Mouse (Mus musculus) liver, embryonic 16.5 days (tissue): ENCODE results near the gene Igf2bp3. TPM values are rescaled to one million over a fixed set of nuclear protein-coding genes. Genes with fewer than 3 reads are reported as not detected.

Source experiments
- ATAC-seq: fragments of 200-750 bp; cut with Nextera tagmentation; 2 replicates; pipeline ENCODE4 v1.8.0; 2017; ENCODE audit warnings: low read depth, mild to moderate bottlenecking, moderate number of reproducible peaks, moderate library complexity
- H3K27ac ChIP-seq: fragments of 300-500 bp; sonication (generic); 2 replicates; pipeline ENCODE4 v1.5.1; 2014; ENCODE audit warnings: mild to moderate bottlenecking, low read length
- H3K27me3 ChIP-seq: fragments of 300-500 bp; sonication (generic); 2 replicates; pipeline ENCODE4 v1.6.1; 2014; ENCODE audit warnings: low read depth, low read length, mixed read lengths; ENCODE audit not compliant: control insufficient read depth, insufficient read depth
- H3K36me3 ChIP-seq: fragments of 300-500 bp; sonication (generic); 2 replicates; pipeline ENCODE4 v1.6.1; 2014; ENCODE audit warnings: mild to moderate bottlenecking; ENCODE audit not compliant: control insufficient read depth, insufficient read depth
- H3K4me1 ChIP-seq: fragments of 300-500 bp; sonication (generic); 2 replicates; pipeline ENCODE4 v1.6.1; 2014; ENCODE audit warnings: low read depth, low read length, mixed read lengths; ENCODE audit not compliant: control insufficient read depth
- H3K4me2 ChIP-seq: fragments of 300-500 bp; sonication (generic); 2 replicates; pipeline ENCODE4 v1.6.1; 2014; ENCODE audit warnings: low read depth, low read length, mixed read lengths
- H3K4me3 ChIP-seq: fragments of 300-500 bp; sonication (generic); 2 replicates; pipeline ENCODE4 v1.5.1; 2014; ENCODE audit warnings: low read depth, mild to moderate bottlenecking, low read length
- H3K9ac ChIP-seq: fragments of 300-500 bp; sonication (generic); 2 replicates; pipeline ENCODE4 v1.6.1; 2014; ENCODE audit warnings: low read depth, low read length
- H3K9me3 ChIP-seq: fragments of 300-500 bp; sonication (generic); replicated peaks from 2 replicates; pipeline ENCODE4 v1.6.1; 2016; ENCODE audit warnings: low read length; ENCODE audit not compliant: control insufficient read depth
- WGBS: fragments of 180-500 bp; shearing (Covaris S2); extraction: QIAGEN DNeasy Blood & Tissue Kit; methylation state at CpG from one replicate; pipeline ENCODE4 v1.1.7; 2014; ENCODE audit not compliant: insufficient replicate concordance; 5-methylcytosine and 5-hydroxymethylcytosine counted together
- polyA plus RNA-seq: library from polyadenylated mRNA; unstranded; fragments of >200 nt; fragmentation: Nextera tagmentation; extraction: Ambion mirVana; gene quantifications from 2 replicates; pipeline ENCODE4 v1.2.1, GENCODE M21; 2015

The Igf2bp3 gene
- polyA plus RNA-seq, 1 experiment from 2014 or later: 17.9 TPM

DNA sequence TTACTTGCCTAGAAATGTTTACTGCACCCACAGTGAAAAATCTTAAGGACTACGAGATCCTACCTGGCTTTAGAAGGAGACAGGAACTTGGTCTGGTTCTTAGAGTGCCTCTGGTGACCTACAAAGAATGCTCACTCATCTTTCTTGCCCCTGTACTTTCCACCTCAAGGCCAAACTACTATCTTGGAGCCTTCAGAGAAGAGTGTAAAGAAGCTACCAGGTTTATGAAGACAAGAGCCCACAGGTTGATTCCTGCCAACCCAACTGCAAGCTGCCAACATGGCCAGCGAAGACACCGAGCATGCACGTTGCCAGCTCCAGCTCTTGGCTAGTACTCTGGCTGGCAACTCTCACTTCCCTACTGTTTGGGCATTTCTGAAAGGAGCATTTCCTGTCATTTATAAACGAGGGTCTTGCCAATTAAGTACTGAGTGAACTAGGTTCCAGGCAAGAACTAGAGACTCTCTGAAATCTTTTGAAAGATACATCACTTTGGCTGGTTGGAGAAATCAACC is 117.1 kb downstream of the Igf2bp3 start:
- Histone ChIP-seq H3K4me2 (no peak overlapping the region), H3K27ac (no peak overlapping the region), H3K9me3 (no peaks in the 10 kb centered on the region), H3K36me3 (0 out of 2 replicates have a peak, but pooled peaks cover 4% of the 10 kb centered on the region), H3K27me3 (no peaks in the 10 kb centered on the region), H3K4me3 (no peak overlapping the region), H3K4me1 (no peaks in the 10 kb centered on the region; the same call in 1 of the 2 replicates), H3K9ac (no peak overlapping the region)
- ATAC-seq: no peak
- 72% methylated on average over 5 of the region's 5 CpGs for WGBS

GRCm38 (mm10) chr6:49096933-49097461 is 117.8 kb downstream of the Igf2bp3 start:
- peak; percentile 67 for ATAC-seq
- Histone ChIP-seq H3K4me3 (no peak overlapping the region), H3K27ac (peak overlapping the region; percentile 16; the same call in 1 of the 2 replicates), H3K9me3 (no peaks in the 10 kb centered on the region), H3K4me2 (no peak overlapping the region), H3K36me3 (0 out of 2 replicates have a peak, but pooled peaks cover 4% of the 10 kb centered on the region), H3K4me1 (no peaks in the 10 kb centered on the region; the same call in 1 of the 2 replicates), H3K27me3 (no peaks in the 10 kb centered on the region), H3K9ac (no peak overlapping the region)
- 60% methylated on average over 13 of the region's 13 CpGs for WGBS

GRCm38 (mm10) chr6:49096421-49096820 is 118.3 kb downstream of the Igf2bp3 start:
- Histone ChIP-seq H3K4me2 (no peak overlapping the region), H3K27ac (peak overlapping the region; percentile 16; the same call in 1 of the 2 replicates), H3K27me3 (no peaks in the 10 kb centered on the region), H3K4me3 (no peak overlapping the region), H3K4me1 (no peaks in the 10 kb centered on the region; the same call in 1 of the 2 replicates), H3K9me3 (no peaks in the 10 kb centered on the region), H3K36me3 (0 out of 2 replicates have a peak, but pooled peaks cover 4% of the 10 kb centered on the region), H3K9ac (no peak overlapping the region)
- WGBS: 78% methylated on average over 7 of the region's 7 CpGs
- ATAC-seq: no peak

- no peak overlapping the region for H3K4me3 ChIP-seq
- no peaks in the 10 kb centered on the region for H3K27me3 ChIP-seq
- no peak overlapping the region for H3K4me2 ChIP-seq
- 73% methylated on average over 10 of the region's 10 CpGs for WGBS
- no peaks in the 10 kb centered on the region for H3K9me3 ChIP-seq
- H3K36me3 ChIP-seq: 0 out of 2 replicates have a peak, but pooled peaks cover 4% of the 10 kb centered on the region
- H3K27ac ChIP-seq: no peak overlapping the region
- H3K9ac ChIP-seq: no peak overlapping the region
- ATAC-seq: no peak
- H3K4me1 ChIP-seq: no peaks in the 10 kb centered on the region; the same call in 1 of the 2 replicates
These were observed 119.8 kb downstream of the Igf2bp3 start for GRCm38 (mm10) chr6:49094968-49095367.

GRCm38 (mm10) chr6:49083008-49083407 is 131.7 kb downstream of the Igf2bp3 start:
- Histone ChIP-seq H3K4me2 (no peak overlapping the region), H3K27me3 (no peaks in the 10 kb centered on the region), H3K9ac (no peak overlapping the region), H3K4me1 (peaks cover 2% of the 10 kb centered on the region; the same call in 1 of the 2 replicates), H3K9me3 (no peaks in the 10 kb centered on the region), H3K36me3 (peaks cover 26% of the 10 kb centered on the region), H3K27ac (no peak overlapping the region), H3K4me3 (no peak overlapping the region)
- no peak for ATAC-seq
- 77% methylated on average over 4 of the region's 4 CpGs for WGBS

DNA sequence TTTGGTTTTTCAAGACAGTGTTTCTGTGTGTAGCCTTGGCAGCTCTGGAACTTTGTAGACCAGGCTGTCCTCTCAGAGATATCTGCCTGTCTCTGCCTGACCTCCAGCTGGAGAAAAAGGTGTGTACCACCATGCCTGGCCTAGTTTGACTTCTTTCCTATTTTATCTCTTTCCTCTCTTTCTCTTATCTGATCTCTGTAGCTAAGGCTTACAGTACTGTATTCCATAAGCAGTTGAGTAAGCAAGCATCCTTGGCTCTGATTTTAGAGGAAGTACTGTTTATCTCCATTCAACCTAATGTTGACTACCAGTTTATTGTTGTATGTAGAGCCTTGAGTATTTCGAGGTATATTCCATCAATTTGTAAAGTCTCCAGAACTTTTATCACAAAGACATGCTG is 135.4 kb downstream of the Igf2bp3 start:
- Histone ChIP-seq H3K36me3 (peaks cover 8% of the 10 kb centered on the region), H3K4me3 (no peak overlapping the region), H3K27me3 (no peaks in the 10 kb centered on the region), H3K4me1 (peaks cover 11% of the 10 kb centered on the region), H3K27ac (no peak overlapping the region), H3K4me2 (no peak overlapping the region), H3K9me3 (no peaks in the 10 kb centered on the region), H3K9ac (no peak overlapping the region)
- WGBS: 71% methylated on average over 1 of the region's 1 CpGs
- no peak for ATAC-seq

- H3K27me3 ChIP-seq: no peaks in the 10 kb centered on the region
- no peak overlapping the region for H3K9ac ChIP-seq
- 75% methylated on average over 2 of the region's 2 CpGs for WGBS
- H3K36me3 ChIP-seq: peaks cover 4% of the 10 kb centered on the region; the same call in 1 of the 2 replicates
- H3K4me2 ChIP-seq: no peak overlapping the region
- H3K27ac ChIP-seq: no peak overlapping the region
- no peaks in the 10 kb centered on the region for H3K9me3 ChIP-seq
- H3K4me1 ChIP-seq: peaks cover 13% of the 10 kb centered on the region
- ATAC-seq: no peak
- H3K4me3 ChIP-seq: no peak overlapping the region
These were observed 136.9 kb downstream of the Igf2bp3 start for GRCm38 (mm10) chr6:49077894-49078293.

- Histone ChIP-seq H3K27ac (peak overlapping the region; percentile 74), H3K4me3 (peak overlapping the region; percentile 96), H3K36me3 (no peaks in the 10 kb centered on the region), H3K9ac (peak overlapping the region; percentile 94), H3K4me1 (peaks cover 13% of the 10 kb centered on the region), H3K27me3 (no peaks in the 10 kb centered on the region), H3K9me3 (no peaks in the 10 kb centered on the region), H3K4me2 (peak overlapping the region; percentile 84)
- peak; percentile 51 for ATAC-seq
- under 1% methylated on average over 19 of the region's 19 CpGs for WGBS
These were observed 140.7 kb downstream of the Igf2bp3 start for GRCm38 (mm10) chr6:49074117-49074490.

DNA sequence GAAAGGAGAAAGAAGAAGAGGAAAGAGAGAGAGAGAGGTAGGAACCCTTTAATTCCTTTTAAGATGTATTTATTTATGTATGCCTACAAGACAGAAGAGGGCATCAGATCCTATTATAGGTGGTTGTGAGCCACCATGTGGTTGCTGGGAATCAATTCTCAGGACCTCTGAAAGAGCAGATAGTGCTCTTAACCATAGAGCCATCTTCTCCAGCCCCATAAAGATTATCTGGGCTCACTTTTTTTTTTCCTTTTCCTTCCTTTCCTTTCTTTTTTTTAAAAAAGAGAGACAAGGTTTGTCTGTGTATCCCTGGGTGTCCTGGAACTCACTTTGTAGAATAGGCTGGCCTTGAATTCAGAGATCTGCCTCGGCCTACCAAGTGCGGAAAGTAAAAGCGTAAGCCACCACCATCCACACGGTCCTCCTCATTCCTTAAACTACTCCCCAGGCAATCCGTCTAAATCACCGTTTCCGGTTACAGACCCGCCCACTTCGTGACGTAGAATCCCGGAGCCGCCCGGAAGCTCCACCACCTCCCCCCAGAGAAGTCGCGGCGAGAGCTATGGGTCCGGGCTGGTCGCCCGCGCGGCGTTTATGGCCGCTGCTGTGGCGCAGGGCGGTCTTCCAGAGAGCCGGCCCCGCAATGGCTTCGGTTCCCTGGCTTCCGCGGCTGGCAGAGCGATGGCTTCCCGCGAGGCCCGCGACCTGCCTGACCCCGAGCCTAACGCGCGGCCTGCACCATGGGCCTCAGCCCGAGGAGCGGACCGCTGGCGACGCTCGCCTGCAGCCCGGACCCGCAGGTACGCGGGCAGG is 141.2 kb downstream of the Igf2bp3 start, which contains the start of gene Malsu1:
Gene Malsu1 (plus strand): TSS at position 492 of the 813 bp plus-strand sequence.
- Histone ChIP-seq H3K4me1 (peaks cover 12% of the 10 kb centered on the region), H3K9me3 (no peaks in the 10 kb centered on the region), H3K9ac (peak within 1 kb of the TSS; percentile 94), H3K27ac (peak within 1 kb of the TSS; percentile 74), H3K4me3 (peak within 1 kb of the TSS; percentile 96), H3K36me3 (no peaks in the 10 kb centered on the region), H3K27me3 (no peaks in the 10 kb centered on the region), H3K4me2 (peak within 1 kb of the TSS; percentile 84)
- WGBS: 0% methylated on average over 49 of the region's 49 CpGs
- ATAC-seq: peak; percentile 96
